Mouse (Mus musculus): Measurements from ENCODE around the gene 1810049J17Rik. TPM values are rescaled to one million over a fixed set of nuclear protein-coding genes. Genes with fewer than 3 reads are reported as not detected.
A peak's percentile ranks its signal among the peaks of the same experiment; 100 is the strongest.
"Not testable (repeated sequence)": the region's sequence is repeated elsewhere in the genome, so short reads cannot be mapped to it uniquely, and the experiment has no call there.

Gene 1810049J17Rik
- total and polyA plus RNA-seq, 3 experiments: not detected

GRCm38 (mm10) chr15:12367306-12368080, 45.8 kb upstream of the 1810049J17Rik start:
- no peaks in the 10 kb centered on the region for H3K27me3 ChIP-seq (ENCODE audit: control insufficient read depth, insufficient read depth, low read length)
- intact Hi-C loops (cut with DNase I): no loop called here
- peaks cover 10% of the 10 kb centered on the region for H3K4me1 ChIP-seq (ENCODE audit: control insufficient read depth, insufficient read depth, low read length)
- H3K27ac ChIP-seq: no peak overlapping the region; the same call in 1 of the 2 replicates
- no peaks in the 10 kb centered on the region for H3K79me2 ChIP-seq (replicated peaks; ENCODE audit: control insufficient read depth, insufficient read depth, low read length)
- TF ChIP-seq EP300 (IDR thresholded peaks at IDR 0.05; ENCODE audit: insufficient read depth, low read depth, low read length): peak; percentile 33; the same call in 1 of the 2 replicates
- TF ChIP-seq POLR2A (IDR thresholded peaks at IDR 0.05; ENCODE audit: insufficient read depth, low read depth, low read length): no peak
- TF ChIP-seq CTCF (IDR thresholded peaks at IDR 0.05): no peak
- H3K4me3 ChIP-seq: no peak overlapping the region
- peaks cover 5% of the 10 kb centered on the region for H3K36me3 ChIP-seq (ENCODE audit: control insufficient read depth, insufficient read depth, low read length)
- no peak overlapping the region for H3K9ac ChIP-seq (ENCODE audit: low read depth, low read length)
- peak; percentile 51 to 73 for DNase-seq
- 26% methylated on average over 13 of the region's 13 CpGs for WGBS

- H3K36me3 ChIP-seq (ENCODE audit: control insufficient read depth, insufficient read depth, low read length); H3K27me3 ChIP-seq (ENCODE audit: control insufficient read depth, insufficient read depth, low read length); DNase-seq; intact Hi-C loops (cut with DNase I); H3K27ac ChIP-seq; H3K4me3 ChIP-seq; H3K9ac ChIP-seq (ENCODE audit: low read depth, low read length); H3K79me2 ChIP-seq (replicated peaks; ENCODE audit: control insufficient read depth, insufficient read depth, low read length): not testable (repeated sequence)
- peaks cover 10% of the 10 kb centered on the region for H3K4me1 ChIP-seq (ENCODE audit: control insufficient read depth, insufficient read depth, low read length)
- 91% methylated on average over 11 of the region's 11 CpGs for WGBS
Measured at GRCm38 (mm10) chr15:12366580-12367305, 45.0 kb upstream of the 1810049J17Rik start.

GRCm38 (mm10) chr15:12366072-12366469, 44.4 kb upstream of the 1810049J17Rik start:
- H3K27ac ChIP-seq: no peak overlapping the region
- H3K4me1 ChIP-seq (ENCODE audit: control insufficient read depth, insufficient read depth, low read length): peaks cover 8% of the 10 kb centered on the region
- no peak overlapping the region for H3K9ac ChIP-seq (ENCODE audit: low read depth, low read length)
- H3K79me2 ChIP-seq (replicated peaks; ENCODE audit: control insufficient read depth, insufficient read depth, low read length): no peaks in the 10 kb centered on the region
- DNase-seq: no peak
- H3K4me3 ChIP-seq: no peak overlapping the region
- intact Hi-C loops (cut with DNase I): no loop called here
- H3K27me3 ChIP-seq (ENCODE audit: control insufficient read depth, insufficient read depth, low read length): no peaks in the 10 kb centered on the region
- TF ChIP-seq CTCF (IDR thresholded peaks at IDR 0.05) (no peak), POLR2A (IDR thresholded peaks at IDR 0.05; ENCODE audit: insufficient read depth, low read depth, low read length) (no peak), EP300 (IDR thresholded peaks at IDR 0.05; ENCODE audit: insufficient read depth, low read depth, low read length) (no peak)
- peaks cover 5% of the 10 kb centered on the region; the same call in 1 of the 2 replicates for H3K36me3 ChIP-seq (ENCODE audit: control insufficient read depth, insufficient read depth, low read length)
- WGBS: 50% methylated on average over 3 of the region's 3 CpGs

- Histone ChIP-seq H3K9ac (ENCODE audit: low read depth, low read length) (no peak overlapping the region), H3K4me3 (no peak overlapping the region), H3K36me3 (ENCODE audit: control insufficient read depth, insufficient read depth, low read length) (peaks cover 5% of the 10 kb centered on the region; the same call in 1 of the 2 replicates), H3K27ac (no peak overlapping the region), H3K4me1 (ENCODE audit: control insufficient read depth, insufficient read depth, low read length) (peaks cover 8% of the 10 kb centered on the region), H3K27me3 (ENCODE audit: control insufficient read depth, insufficient read depth, low read length) (no peaks in the 10 kb centered on the region), H3K79me2 (replicated peaks; ENCODE audit: control insufficient read depth, insufficient read depth, low read length) (no peaks in the 10 kb centered on the region)
- TF ChIP-seq EP300 (IDR thresholded peaks at IDR 0.05; ENCODE audit: insufficient read depth, low read depth, low read length): no peak
- no peak for TF ChIP-seq CTCF (IDR thresholded peaks at IDR 0.05)
- no peak for TF ChIP-seq POLR2A (IDR thresholded peaks at IDR 0.05; ENCODE audit: insufficient read depth, low read depth, low read length)
- DNase-seq: no peak
- WGBS: 81% methylated on average over 15 of the region's 15 CpGs
- intact Hi-C loops (cut with DNase I): no loop called here
Measured at GRCm38 (mm10) chr15:12365416-12366071, 43.8 kb upstream of the 1810049J17Rik start.

GRCm38 (mm10) chr15:12364096-12364495, 42.4 kb upstream of the 1810049J17Rik start:
- DNase-seq: no peak
- 80% methylated on average over 4 of the region's 4 CpGs for WGBS
- intact Hi-C loops (cut with DNase I): no loop called here
- H3K27me3 ChIP-seq (ENCODE audit: control insufficient read depth, insufficient read depth, low read length): no peaks in the 10 kb centered on the region
- no peak overlapping the region for H3K27ac ChIP-seq
- no peak overlapping the region for H3K4me3 ChIP-seq
- H3K36me3 ChIP-seq (ENCODE audit: control insufficient read depth, insufficient read depth, low read length): peaks cover 5% of the 10 kb centered on the region; the same call in 1 of the 2 replicates
- no peak overlapping the region for H3K9ac ChIP-seq (ENCODE audit: low read depth, low read length)
- peaks cover 8% of the 10 kb centered on the region for H3K4me1 ChIP-seq (ENCODE audit: control insufficient read depth, insufficient read depth, low read length)
- no peak for TF ChIP-seq CTCF (IDR thresholded peaks at IDR 0.05)
- TF ChIP-seq EP300 (IDR thresholded peaks at IDR 0.05; ENCODE audit: insufficient read depth, low read depth, low read length): no peak
- no peak for TF ChIP-seq POLR2A (IDR thresholded peaks at IDR 0.05; ENCODE audit: insufficient read depth, low read depth, low read length)
- no peaks in the 10 kb centered on the region for H3K79me2 ChIP-seq (replicated peaks; ENCODE audit: control insufficient read depth, insufficient read depth, low read length)
